Mouse (Mus musculus): ENCODE results near the gene Grin2d. TPM values are rescaled to one million over a fixed set of nuclear protein-coding genes. Genes with fewer than 3 reads are reported as not detected.

Gene Grin2d
- polyA plus RNA-seq, 1 experiment: 1.1 TPM

- Histone ChIP-seq H3K79me3 (ENCODE audit: low read depth) (peaks cover 11% of the 10 kb centered on the region), H3K79me2 (ENCODE audit: control insufficient read depth, insufficient read depth) (peaks cover 30% of the 10 kb centered on the region), H3K36me3 (ENCODE audit: control insufficient read depth, insufficient read depth) (peaks cover 10% of the 10 kb centered on the region), H3K4me3 (ENCODE audit: insufficient read depth, poor library complexity, severe bottlenecking) (no peak overlapping the region), H3K27me3 (ENCODE audit: control insufficient read depth, insufficient read depth, insufficient read length) (no peaks in the 10 kb centered on the region), H3ac (ENCODE audit: control insufficient read depth, insufficient read length, low read depth) (no peak overlapping the region)
- TF ChIP-seq MYOD1 (IDR thresholded peaks at IDR 0.05; ENCODE audit: control insufficient read depth, insufficient read length, low read depth) (peak; percentile 37), CEBPB (IDR thresholded peaks at IDR 0.05; ENCODE audit: low read depth) (no peak), USF1 (IDR thresholded peaks at IDR 0.05; ENCODE audit: low read depth) (no peak), MYOG (IDR thresholded peaks at IDR 0.05; ENCODE audit: control insufficient read depth, extremely low read depth, insufficient read length) (no peak), CTCF (IDR thresholded peaks at IDR 0.05; ENCODE audit: control insufficient read depth, insufficient read depth, insufficient read length) (no peak)
These were observed 38.2 kb upstream of the Grin2d start for GRCm38 (mm10) chr7:45916056-45917003.

GRCm38 (mm10) chr7:45915011-45915410, 36.8 kb upstream of the Grin2d start:
- Histone ChIP-seq H3K4me3 (ENCODE audit: insufficient read depth, poor library complexity, severe bottlenecking) (no peak overlapping the region), H3K36me3 (ENCODE audit: control insufficient read depth, insufficient read depth) (peaks cover 10% of the 10 kb centered on the region), H3ac (ENCODE audit: control insufficient read depth, insufficient read length, low read depth) (no peak overlapping the region), H3K79me2 (ENCODE audit: control insufficient read depth, insufficient read depth) (peaks cover 24% of the 10 kb centered on the region), H3K27me3 (ENCODE audit: control insufficient read depth, insufficient read depth, insufficient read length) (no peaks in the 10 kb centered on the region), H3K79me3 (ENCODE audit: low read depth) (peaks cover 7% of the 10 kb centered on the region)
- TF ChIP-seq CEBPB (IDR thresholded peaks at IDR 0.05; ENCODE audit: low read depth): no peak
- no peak for TF ChIP-seq FOSL1 (IDR thresholded peaks at IDR 0.05; ENCODE audit: insufficient read depth, low read length, poor library complexity, severe bottlenecking)
- TF ChIP-seq MYOG (IDR thresholded peaks at IDR 0.05; ENCODE audit: control insufficient read depth, extremely low read depth, insufficient read length): no peak
- no peak for TF ChIP-seq MAX (IDR thresholded peaks at IDR 0.05)
- TF ChIP-seq MYOD1 (IDR thresholded peaks at IDR 0.05; ENCODE audit: control insufficient read depth, insufficient read length, low read depth): no peak
- TF ChIP-seq USF1 (IDR thresholded peaks at IDR 0.05; ENCODE audit: low read depth): no peak

GRCm38 (mm10) chr7:45914067-45914466, 35.9 kb upstream of the Grin2d start:
- Histone ChIP-seq H3ac (ENCODE audit: control insufficient read depth, insufficient read length, low read depth) (no peak overlapping the region), H3K36me3 (ENCODE audit: control insufficient read depth, insufficient read depth) (peaks cover 10% of the 10 kb centered on the region), H3K4me3 (ENCODE audit: insufficient read depth, poor library complexity, severe bottlenecking) (no peak overlapping the region), H3K79me2 (ENCODE audit: control insufficient read depth, insufficient read depth) (peaks cover 15% of the 10 kb centered on the region), H3K27me3 (ENCODE audit: control insufficient read depth, insufficient read depth, insufficient read length) (no peaks in the 10 kb centered on the region), H3K79me3 (ENCODE audit: low read depth) (no peaks in the 10 kb centered on the region)
- TF ChIP-seq USF1 (IDR thresholded peaks at IDR 0.05; ENCODE audit: low read depth) (no peak), FOSL1 (IDR thresholded peaks at IDR 0.05; ENCODE audit: insufficient read depth, low read length, poor library complexity, severe bottlenecking) (no peak), CEBPB (IDR thresholded peaks at IDR 0.05; ENCODE audit: low read depth) (no peak), MAX (IDR thresholded peaks at IDR 0.05) (no peak), MYOG (IDR thresholded peaks at IDR 0.05; ENCODE audit: control insufficient read depth, extremely low read depth, insufficient read length) (no peak), CTCF (IDR thresholded peaks at IDR 0.05; ENCODE audit: control insufficient read depth, insufficient read depth, insufficient read length) (no peak), MYOD1 (IDR thresholded peaks at IDR 0.05; ENCODE audit: control insufficient read depth, insufficient read length, low read depth) (no peak)

GRCm38 (mm10) chr7:45909145-45909544, 31.0 kb upstream of the Grin2d start:
- Histone ChIP-seq H3K36me3 (ENCODE audit: control insufficient read depth, insufficient read depth) (peaks cover 4% of the 10 kb centered on the region), H3K79me2 (ENCODE audit: control insufficient read depth, insufficient read depth) (no peaks in the 10 kb centered on the region), H3K4me3 (ENCODE audit: insufficient read depth, poor library complexity, severe bottlenecking) (no peak overlapping the region), H3ac (ENCODE audit: control insufficient read depth, insufficient read length, low read depth) (no peak overlapping the region), H3K79me3 (ENCODE audit: low read depth) (no peaks in the 10 kb centered on the region), H3K27me3 (ENCODE audit: control insufficient read depth, insufficient read depth, insufficient read length) (no peaks in the 10 kb centered on the region)
- no peak for TF ChIP-seq CEBPB (IDR thresholded peaks at IDR 0.05; ENCODE audit: low read depth)
- TF ChIP-seq MYOG (IDR thresholded peaks at IDR 0.05; ENCODE audit: control insufficient read depth, extremely low read depth, insufficient read length): no peak
- no peak for TF ChIP-seq USF1 (IDR thresholded peaks at IDR 0.05; ENCODE audit: low read depth)
- no peak for TF ChIP-seq FOSL1 (IDR thresholded peaks at IDR 0.05; ENCODE audit: insufficient read depth, low read length, poor library complexity, severe bottlenecking)
- TF ChIP-seq CTCF (IDR thresholded peaks at IDR 0.05; ENCODE audit: control insufficient read depth, insufficient read depth, insufficient read length): no peak
- no peak for TF ChIP-seq MAX (IDR thresholded peaks at IDR 0.05)
- no peak for TF ChIP-seq MYOD1 (IDR thresholded peaks at IDR 0.05; ENCODE audit: control insufficient read depth, insufficient read length, low read depth)

GRCm38 (mm10) chr7:45908384-45908783, 30.2 kb upstream of the Grin2d start:
- Histone ChIP-seq H3K79me2 (ENCODE audit: control insufficient read depth, insufficient read depth) (no peaks in the 10 kb centered on the region), H3K36me3 (ENCODE audit: control insufficient read depth, insufficient read depth) (peaks cover 4% of the 10 kb centered on the region), H3ac (ENCODE audit: control insufficient read depth, insufficient read length, low read depth) (no peak overlapping the region), H3K79me3 (ENCODE audit: low read depth) (no peaks in the 10 kb centered on the region), H3K27me3 (ENCODE audit: control insufficient read depth, insufficient read depth, insufficient read length) (no peaks in the 10 kb centered on the region), H3K4me3 (ENCODE audit: insufficient read depth, poor library complexity, severe bottlenecking) (no peak overlapping the region)
- TF ChIP-seq CTCF (IDR thresholded peaks at IDR 0.05; ENCODE audit: control insufficient read depth, insufficient read depth, insufficient read length): no peak
- no peak for TF ChIP-seq USF1 (IDR thresholded peaks at IDR 0.05; ENCODE audit: low read depth)
- TF ChIP-seq MYOG (IDR thresholded peaks at IDR 0.05; ENCODE audit: control insufficient read depth, extremely low read depth, insufficient read length): no peak
- TF ChIP-seq FOSL1 (IDR thresholded peaks at IDR 0.05; ENCODE audit: insufficient read depth, low read length, poor library complexity, severe bottlenecking): no peak
- no peak for TF ChIP-seq MAX (IDR thresholded peaks at IDR 0.05)
- no peak for TF ChIP-seq MYOD1 (IDR thresholded peaks at IDR 0.05; ENCODE audit: control insufficient read depth, insufficient read length, low read depth)
- TF ChIP-seq CEBPB (IDR thresholded peaks at IDR 0.05; ENCODE audit: low read depth): no peak

Measured in C2C12 (cell line).